40 mouse cellular contexts compared by ENCODE assay signal in genomic region chr13:59794786-59795185, GRCm38 (mm10). TPM values are rescaled to one million over a fixed set of nuclear protein-coding genes. Genes with fewer than 3 reads are reported as not detected.
DNase-seq lines count a peak whose midpoint lies in the region; ATAC-seq lines count a peak whose summit lies in the region.
"Had no signal": no experiment of that assay in that cellular context is flagged by ENCODE, and none has a peak within 500 bp of the region (broad histone marks: within the 10 kb centered on the region; RNA-seq: fewer than 3 reads in every experiment).

No protein-coding gene starts in this region.

- H3K27ac ChIP-seq in liver, embryonic 16.5 days (ENCODE audit: low read length): peak overlapping the region; percentile 95
- H3K27ac ChIP-seq: forebrain, embryonic 13.5 days; hindbrain, embryonic 12.5 days; midbrain, embryonic 12.5 days; neural tube, embryonic 12.5 days; stomach, postnatal 0 days had no signal

- peak; percentile 40; the same call in 1 of the 2 replicates for ATAC-seq in cerebellum, adult (ENCODE audit: insufficient number of reproducible peaks, low FRiP score, low TSS enrichment)
- no peak for ATAC-seq in liver, embryonic 16.5 days (ENCODE audit: low read depth)
- ATAC-seq: forebrain, embryonic 13.5 days had no signal

- H3K4me1 ChIP-seq in liver, embryonic 16.5 days (ENCODE audit: control insufficient read depth, low read depth, low read length): peaks cover 47% of the 10 kb centered on the region
- H3K4me1 ChIP-seq: forebrain, embryonic 13.5 days; hindbrain, embryonic 12.5 days; midbrain, embryonic 12.5 days; neural tube, embryonic 12.5 days had no signal

- peaks cover 93% of the 10 kb centered on the region for H3K36me3 ChIP-seq in liver, embryonic 16.5 days (ENCODE audit: control insufficient read depth, insufficient read depth)

- H3K27me3 ChIP-seq in liver, embryonic 16.5 days (ENCODE audit: control insufficient read depth, insufficient read depth, low read depth, low read length): no peaks in the 10 kb centered on the region
- H3K27me3 ChIP-seq: forebrain, embryonic 13.5 days; hindbrain, embryonic 12.5 days; megakaryocyte, embryonic 14.5 days; midbrain, embryonic 12.5 days; neural tube, embryonic 12.5 days had no signal

- H3K9ac ChIP-seq in liver, embryonic 16.5 days (ENCODE audit: low read depth, low read length): peak overlapping the region; percentile 49
- H3K9ac ChIP-seq: forebrain, embryonic 13.5 days; hindbrain, embryonic 12.5 days; midbrain, embryonic 12.5 days; neural tube, embryonic 12.5 days had no signal

- no peaks in the 10 kb centered on the region for H3K9me3 ChIP-seq in liver, embryonic 16.5 days (replicated peaks; ENCODE audit: control insufficient read depth, low read length)
- H3K9me3 ChIP-seq: forebrain, embryonic 13.5 days; G1E; hindbrain, embryonic 12.5 days; megakaryocyte, embryonic 14.5 days; midbrain, embryonic 12.5 days; neural tube, embryonic 12.5 days had no signal

- WGBS in liver, embryonic 16.5 days (ENCODE audit: insufficient replicate concordance): 82% methylated on average over 1 of the region's 1 CpGs

- H3K4me3 ChIP-seq in liver, embryonic 16.5 days (ENCODE audit: low read depth, low read length): no peak overlapping the region
- H3K4me3 ChIP-seq: forebrain, embryonic 13.5 days; hindbrain, embryonic 12.5 days; megakaryocyte, embryonic 14.5 days; midbrain, embryonic 12.5 days; myocyte; neural tube, embryonic 12.5 days had no signal

- DNase-seq in cerebellum, adult 11-12 months: no peak
- peak; percentile 54 for DNase-seq in cerebellum, adult 9-10 months
- DNase-seq in cerebellum, postnatal 36 days: peak; percentile 20 to 51
- no peak for DNase-seq in heart, adult 18-20 months
- no peak for DNase-seq in left cerebral cortex, adult 11 months (ENCODE audit: low spot score)
- DNase-seq in lung, postnatal 14 days: no peak
- DNase-seq: adrenal gland, postnatal 10 days; gastrocnemius, postnatal 25 days; heart, adult 11 months; heart, postnatal 36 days; kidney, adult 8-10 months; kidney, postnatal 10 days; lung, postnatal 4 days; right cerebral cortex, adult 18-20 months; right cerebral cortex, postnatal 4 days; thymus, adult 18-20 months; thymus, postnatal 25 days had no signal

- no peak overlapping the region for H3K4me2 ChIP-seq in liver, embryonic 16.5 days (ENCODE audit: low read depth, low read length)
- H3K4me2 ChIP-seq: forebrain, embryonic 13.5 days; heart, embryonic 11.5 days; hindbrain, embryonic 12.5 days; midbrain, embryonic 12.5 days; neural tube, embryonic 12.5 days had no signal

RNA-seq across cellular contexts. Expression of gene Gm49354, which starts 12.7 kb away (rescaled TPM):
- polyA plus RNA-seq in liver, embryonic 16.5 days (2015; fragmentation: Nextera tagmentation; extraction: Ambion mirVana): not detected in 2 replicates
- not detected for total RNA-seq in heart, adult 18-20 months (2021)
- total RNA-seq: adrenal gland, postnatal 10 days; G1E; gastrocnemius, postnatal 25 days; heart, postnatal 36 days; left cerebral cortex, adult 18-20 months; left cerebral cortex, postnatal 14 days; liver, adult 2 months; midbrain, postnatal 0 days had no signal
- polyA plus RNA-seq: C2C12; embryonic facial prominence, embryonic 11.5 days; forebrain, embryonic 13.5 days; heart, embryonic 11.5 days; heart, embryonic 16.5 days; hindbrain, embryonic 12.5 days; intestine, embryonic 16.5 days; large intestine, adult 2 months; limb, embryonic 11.5 days; liver, adult 2 months; lung, embryonic 16.5 days; midbrain, embryonic 12.5 days; midbrain, postnatal 0 days; myocyte; neural tube, embryonic 12.5 days; spleen, adult 2 months; stomach, postnatal 0 days had no signal

RNA-seq across cellular contexts. Expression of gene Isca1, which starts 25.2 kb away (rescaled TPM):
- 224 and 231 TPM in 2 replicates for polyA plus RNA-seq in liver, embryonic 16.5 days (2015; fragmentation: Nextera tagmentation; extraction: Ambion mirVana)
- total RNA-seq in heart, adult 18-20 months (2021): 100 to 1,000 TPM; 235 to 252 TPM

RNA-seq across cellular contexts. Expression of gene Tut7, which starts 28.2 kb away (rescaled TPM):
- 57.3 and 59.6 TPM in 2 replicates for polyA plus RNA-seq in liver, embryonic 16.5 days (2015; fragmentation: Nextera tagmentation; extraction: Ambion mirVana)
- 10 to 100 TPM; 40.3 to 41.1 TPM for total RNA-seq in heart, adult 18-20 months (2021)

RNA-seq across cellular contexts. Expression of gene 1700014D04Rik, which starts 48.2 kb away (rescaled TPM):
- polyA plus RNA-seq in liver, embryonic 16.5 days (2015; fragmentation: Nextera tagmentation; extraction: Ambion mirVana): not detected in 2 replicates
- not detected for total RNA-seq in heart, adult 18-20 months (2021)
- total RNA-seq: adrenal gland, postnatal 10 days; heart, postnatal 36 days; liver, adult 2 months had no signal
- polyA plus RNA-seq: embryonic facial prominence, embryonic 11.5 days; forebrain, embryonic 13.5 days; G1E; heart, embryonic 11.5 days; heart, embryonic 16.5 days; hindbrain, embryonic 12.5 days; intestine, embryonic 16.5 days; large intestine, adult 2 months; limb, embryonic 11.5 days; liver, adult 2 months; midbrain, embryonic 12.5 days; myocyte; stomach, postnatal 0 days had no signal

Comparison
In these comparisons a context has a peak if more than half of its experiments do, and no peak if none do; other contexts are left out.
1. DNase-seq: peak in cerebellum, adult 9-10 months (single experiment) and cerebellum, postnatal 36 days (2 of 2); none in cerebellum, adult 11-12 months (single experiment), heart, adult 18-20 months (0 of 2), left cerebral cortex, adult 11 months (single experiment) and lung, postnatal 14 days (single experiment).